Mouse (Mus musculus): ENCODE measurements around the gene Pax5. TPM values are rescaled to one million over a fixed set of nuclear protein-coding genes. Genes with fewer than 3 reads are reported as not detected.

Pax5 gene
- total RNA-seq, 2 experiments from 2014 or later = not detected

- no peak for ATAC-seq (replicated peaks; ENCODE audit: poor library complexity, severe bottlenecking)
These were observed 208.0 kb downstream of the Pax5 start for GRCm38 (mm10) chr4:44502196-44502867.

- no peak for ATAC-seq (replicated peaks; ENCODE audit: poor library complexity, severe bottlenecking)
These were observed 212.1 kb downstream of the Pax5 start for GRCm38 (mm10) chr4:44498156-44498555.

- ATAC-seq (replicated peaks; ENCODE audit: poor library complexity, severe bottlenecking) = no peak
These were observed 214.5 kb downstream of the Pax5 start for GRCm38 (mm10) chr4:44495836-44496235.

GRCm38 (mm10) chr4:44493756-44494155 is 216.5 kb downstream of the Pax5 start:
- no peak for ATAC-seq (replicated peaks; ENCODE audit: poor library complexity, severe bottlenecking)

DNA sequence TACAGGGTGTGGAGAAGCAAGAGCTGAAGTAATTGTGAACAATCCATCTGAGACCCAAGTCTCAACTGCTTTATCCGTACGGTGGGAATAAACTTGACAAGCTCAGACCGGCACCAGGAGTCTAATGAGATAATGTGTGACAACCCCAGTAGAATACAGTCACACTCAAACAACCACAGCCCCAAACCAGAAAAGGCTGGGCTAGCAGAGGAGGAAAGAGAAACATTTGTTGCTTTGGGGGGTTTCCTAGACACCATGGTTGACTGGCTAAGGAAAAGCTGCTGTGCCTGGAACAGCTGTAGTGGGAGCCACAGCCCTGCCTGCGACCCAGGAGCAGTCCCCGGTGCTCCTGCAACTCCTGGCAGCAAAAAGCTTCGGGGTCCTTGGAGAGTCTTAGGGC is 219.4 kb downstream of the Pax5 start:
- no peak for ATAC-seq (replicated peaks; ENCODE audit: poor library complexity, severe bottlenecking)

GRCm38 (mm10) chr4:44488702-44489101 is 221.6 kb downstream of the Pax5 start:
- no peak for ATAC-seq (replicated peaks; ENCODE audit: poor library complexity, severe bottlenecking)

- no peak for ATAC-seq (replicated peaks; ENCODE audit: poor library complexity, severe bottlenecking)
These were observed 222.1 kb downstream of the Pax5 start for GRCm38 (mm10) chr4:44488219-44488618.

DNA sequence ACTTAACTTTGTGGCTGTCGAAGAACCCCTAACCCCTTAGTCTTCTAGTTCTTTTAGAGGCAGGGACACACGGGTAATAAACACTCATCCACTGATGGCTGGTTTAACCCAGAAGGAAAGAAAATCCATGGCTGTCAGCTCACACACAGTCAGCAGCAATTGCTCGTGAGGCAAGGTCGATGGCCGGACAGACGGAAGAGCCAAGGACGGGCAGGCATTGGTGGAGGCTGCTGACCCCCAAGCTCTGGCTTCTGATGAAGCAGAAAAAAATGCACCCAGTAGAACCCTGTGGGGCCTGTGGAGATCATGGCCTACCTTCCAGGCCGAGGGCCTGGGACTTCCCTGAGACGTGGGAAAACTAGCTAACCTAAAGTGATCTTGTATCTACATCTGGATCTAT is 227.4 kb downstream of the Pax5 start:
- ATAC-seq (replicated peaks; ENCODE audit: poor library complexity, severe bottlenecking) = no peak

DNA sequence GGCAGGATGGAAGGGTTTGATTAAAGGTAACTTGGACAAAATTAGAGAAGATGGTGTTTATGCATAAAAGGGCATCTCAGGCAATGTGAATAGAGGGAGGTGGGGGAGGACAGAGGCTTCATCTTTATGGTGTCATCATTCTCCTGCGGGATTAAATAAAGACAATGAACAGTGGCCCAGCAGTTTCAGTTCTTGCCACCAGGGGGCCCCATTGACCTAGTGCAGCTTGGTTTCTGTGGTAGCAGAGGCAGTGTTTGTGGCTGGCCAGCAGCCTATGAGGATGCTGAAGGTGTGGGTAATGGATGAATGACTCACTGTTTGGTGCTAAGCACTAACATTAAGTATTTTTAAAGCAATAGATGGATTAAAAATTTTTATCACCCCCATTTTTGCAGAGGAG is 230.5 kb downstream of the Pax5 start:
- no peak for ATAC-seq (replicated peaks; ENCODE audit: poor library complexity, severe bottlenecking)

Other genes with a start within 250 kb of the Pax5 start
- gene Zcchc7, start 45.4 kb upstream of the Pax5 start, total RNA-seq (2014; fragmentation: Nextera tagmentation) = 42.2 and 52.4 TPM in 2 replicates
- 64.3 and 97.0 TPM in 2 replicates for gene Zcchc7, start 45.4 kb upstream of the Pax5 start, total RNA-seq (2017)